ENCODE assay signal across 8 mouse cellular contexts in genomic region chr9:56633449-56634225, GRCm38 (mm10).
A peak's percentile ranks its signal among the peaks of the same experiment; 100 is the strongest.
DNase-seq lines count a peak whose midpoint lies in the region; ATAC-seq lines count a peak whose summit lies in the region.

No protein-coding gene starts in this region.

- peak overlapping the region; percentile 9; the same call in 1 of the 2 replicates for H3K4me3 ChIP-seq in liver, embryonic 11.5 days (ENCODE audit: low read depth, low read length)
- H3K4me3 ChIP-seq in hindbrain, embryonic 11.5 days (ENCODE audit: low read depth, low read length), result peak overlapping the region; percentile 73
- peak overlapping the region; percentile 75 for H3K4me3 ChIP-seq in neural tube, embryonic 15.5 days (replicated peaks)

- H3K36me3 ChIP-seq in liver, embryonic 11.5 days (ENCODE audit: control insufficient read depth, insufficient read depth, low read length), result no peaks in the 10 kb centered on the region
- H3K36me3 ChIP-seq in hindbrain, embryonic 11.5 days (ENCODE audit: control insufficient read depth, insufficient read depth, low read length), result no peaks in the 10 kb centered on the region
- no peaks in the 10 kb centered on the region for H3K36me3 ChIP-seq in neural tube, embryonic 15.5 days

- WGBS in liver, embryonic 11.5 days, result 25% methylated on average over 13 of the region's 13 CpGs
- 29% methylated on average over 13 of the region's 13 CpGs for WGBS in hindbrain, embryonic 11.5 days
- 18% methylated on average over 13 of the region's 13 CpGs for WGBS in neural tube, embryonic 15.5 days

- ATAC-seq in liver, embryonic 11.5 days (replicated peaks; ENCODE audit: low FRiP score), result no peak
- ATAC-seq in hindbrain, embryonic 11.5 days (ENCODE audit: low FRiP score), result no peak
- ATAC-seq in neural tube, embryonic 15.5 days (ENCODE audit: low FRiP score), result peak; percentile 12
- no peak for ATAC-seq in megakaryocyte, adult 5-6 weeks (ENCODE audit: poor library complexity, severe bottlenecking)

- H3K9me3 ChIP-seq in liver, embryonic 11.5 days (ENCODE audit: control insufficient read depth, low read length), result no peaks in the 10 kb centered on the region
- H3K9me3 ChIP-seq in hindbrain, embryonic 11.5 days (ENCODE audit: control insufficient read depth, low read length), result no peaks in the 10 kb centered on the region
- no peaks in the 10 kb centered on the region for H3K9me3 ChIP-seq in neural tube, embryonic 15.5 days (replicated peaks)

- no peak for DNase-seq in liver, embryonic 11.5 days (ENCODE audit: low spot score)
- DNase-seq in liver, result no peak
- peak; percentile 63 to 73 for DNase-seq in cerebellum, postnatal 36 days
- no peak for DNase-seq in hindbrain, embryonic 11.5 days (ENCODE audit: low spot score)
- DNase-seq in layer of hippocampus, adult 8-10 months (ENCODE audit: low spot score in 2 of 2), result no peak
- no peak for DNase-seq in testis, postnatal 10 days (ENCODE audit: low spot score)

- H3K4me1 ChIP-seq in liver, embryonic 11.5 days (replicated peaks; ENCODE audit: control insufficient read depth, insufficient read depth, low read length), result no peaks in the 10 kb centered on the region
- H3K4me1 ChIP-seq in hindbrain, embryonic 11.5 days (replicated peaks; ENCODE audit: control insufficient read depth, insufficient read depth, low read length), result no peaks in the 10 kb centered on the region; the same call in 1 of the 2 replicates
- peaks cover 80% of the 10 kb centered on the region for H3K4me1 ChIP-seq in neural tube, embryonic 15.5 days

- H3K27me3 ChIP-seq in liver, embryonic 11.5 days (replicated peaks; ENCODE audit: control insufficient read depth, insufficient read depth, low read length), result peaks cover 64% of the 10 kb centered on the region
- peaks cover 27% of the 10 kb centered on the region for H3K27me3 ChIP-seq in hindbrain, embryonic 11.5 days (ENCODE audit: control insufficient read depth, insufficient read depth, low read length)
- peaks cover 5% of the 10 kb centered on the region; the same call in 1 of the 2 replicates for H3K27me3 ChIP-seq in neural tube, embryonic 15.5 days (replicated peaks)

- H3K4me2 ChIP-seq in liver, embryonic 11.5 days, result no peak overlapping the region
- H3K4me2 ChIP-seq in hindbrain, embryonic 11.5 days (replicated peaks; ENCODE audit: low read depth, low read length), result peak overlapping the region; percentile 97
- peak overlapping the region; percentile 94 for H3K4me2 ChIP-seq in neural tube, embryonic 15.5 days

- H3K27ac ChIP-seq in liver, embryonic 11.5 days (ENCODE audit: low read depth, low read length), result no peak overlapping the region
- no peak overlapping the region for H3K27ac ChIP-seq in hindbrain, embryonic 11.5 days (ENCODE audit: low read depth, low read length)
- peak overlapping the region; percentile 95 for H3K27ac ChIP-seq in neural tube, embryonic 15.5 days (replicated peaks)

- H3K9ac ChIP-seq in liver, embryonic 11.5 days (ENCODE audit: low read depth, low read length), result no peak overlapping the region
- H3K9ac ChIP-seq in hindbrain, embryonic 11.5 days (ENCODE audit: low read depth, low read length), result peak overlapping the region; percentile 76
- H3K9ac ChIP-seq in neural tube, embryonic 15.5 days (replicated peaks), result peak overlapping the region; percentile 87

Comparison
In these comparisons a context has a peak if more than half of its experiments do, and no peak if none do; other contexts are left out.
1. DNase-seq: peak in cerebellum, postnatal 36 days (2 of 2); none in liver, embryonic 11.5 days (single experiment), liver (single experiment), hindbrain, embryonic 11.5 days (single experiment), layer of hippocampus, adult 8-10 months (0 of 2) and testis, postnatal 10 days (single experiment).
2. H3K4me3 ChIP-seq: peak in every context shown above with its lines; median percentile 75 in neural tube, embryonic 15.5 days; 73 in hindbrain, embryonic 11.5 days; 9 in liver, embryonic 11.5 days.